Mouse (Mus musculus) MEL (cell line): ENCODE results near the gene Sgpp1. TPM values are rescaled to one million over a fixed set of nuclear protein-coding genes. Genes with fewer than 3 reads are reported as not detected.

Source experiments
- DNase-seq: peaks from one replicate; pipeline ENCODE4 v3.0.0; 2011; ENCODE audit warnings: low read depth, low spot score
- H3K27ac ChIP-seq: 2 replicates; pipeline ENCODE4 v1.5.1; 2012; ENCODE audit warnings: low read depth, mild to moderate bottlenecking, control low read depth, low read length, moderate library complexity; ENCODE audit not compliant: control insufficient read depth
- H3K27me3 ChIP-seq, 2 experiments: fragments of 150-350 bp in 1 of 2; sonication (generic) in 1 of 2; 2 replicates each; pipeline ENCODE4 v1.6.1; 2012; ENCODE audit warnings: low read length in 2 of 2, mild to moderate bottlenecking in 2 of 2, improper control_type of control experiment in 1 of 2, moderate library complexity in 1 of 2; ENCODE audit not compliant: insufficient read depth in 2 of 2, control insufficient read depth in 1 of 2
- H3K36me3 ChIP-seq, 2 experiments: 2 replicates each; pipeline ENCODE4 v1.6.1; 2012 to 2014; ENCODE audit warnings: low read length in 2 of 2, improper control_type of control experiment in 1 of 2, inconsistent platforms in 1 of 2, mild to moderate bottlenecking in 1 of 2; ENCODE audit not compliant: insufficient read depth in 2 of 2, control insufficient read depth in 1 of 2
- H3K4me1 ChIP-seq, 2 experiments: fragments of 150-350 bp in 1 of 2; sonication (generic) in 1 of 2; 2 replicates each; pipeline ENCODE4 v1.6.1; 2012; ENCODE audit warnings: low read length in 2 of 2, improper control_type of control experiment in 1 of 2, mild to moderate bottlenecking in 1 of 2; ENCODE audit not compliant: insufficient read depth in 2 of 2, control insufficient read depth in 1 of 2
- H3K4me3 ChIP-seq, 2 experiments: fragments of 150-350 bp in 1 of 2; sonication (generic) in 1 of 2; 2 replicates each; pipeline ENCODE4 v1.5.1; 2012; ENCODE audit warnings: low read depth in 2 of 2, low read length in 2 of 2, mild to moderate bottlenecking in 2 of 2, moderate library complexity in 2 of 2, control low read depth in 1 of 2, improper control_type of control experiment in 1 of 2; ENCODE audit not compliant: control insufficient read depth in 1 of 2, insufficient read depth in 1 of 2
- H3K79me2 ChIP-seq: 2 replicates; pipeline ENCODE4 v1.6.1; 2012; ENCODE audit warnings: mild to moderate bottlenecking, low read length, moderate library complexity; ENCODE audit not compliant: control insufficient read depth, poor library complexity, insufficient read depth
- H3K9ac ChIP-seq: 2 replicates; pipeline ENCODE4 v1.6.1; 2012; ENCODE audit warnings: low read depth, mild to moderate bottlenecking, control low read depth, low read length, moderate library complexity; ENCODE audit not compliant: control insufficient read depth, poor library complexity, severe bottlenecking
- H3K9me3 ChIP-seq: fragments of 150-350 bp; sonication (generic); replicated peaks from 2 replicates; pipeline ENCODE4 v1.6.1; 2012; ENCODE audit warnings: mild to moderate bottlenecking, low read length, improper control_type of control experiment, moderate library complexity; ENCODE audit not compliant: insufficient read depth
- BHLHE40 ChIP-seq: IDR thresholded peaks from 2 replicates; pipeline ENCODE4 v1.6.1; 2012; ENCODE audit warnings: low read depth, mild to moderate bottlenecking, inconsistent platforms, low read length, improper control_type of control experiment, borderline replicate concordance
- CTCF ChIP-seq, 3 experiments: IDR thresholded peaks in 2 of 3; conservative IDR thresholded peaks in 1 of 3; 2 replicates each; pipeline ENCODE4 v1.5.1; 2011 to 2012; ENCODE audit warnings: low read length in 3 of 3, low read depth in 2 of 3, mild to moderate bottlenecking in 2 of 3, improper control_type of control experiment in 1 of 3, inconsistent platforms in 1 of 3, mixed read lengths in 1 of 3, moderate library complexity in 1 of 3; ENCODE audit not compliant: control insufficient read depth in 1 of 3, insufficient read depth in 1 of 3, poor library complexity in 1 of 3, severe bottlenecking in 1 of 3
- EP300 ChIP-seq, 2 experiments: IDR thresholded peaks; 2 replicates each; pipeline ENCODE4 v1.6.1; 2011; ENCODE audit warnings: improper control_type of control experiment in 2 of 2, low read length in 2 of 2, low read depth in 1 of 2, mild to moderate bottlenecking in 1 of 2
- GABPA ChIP-seq: IDR thresholded peaks from 2 replicates; pipeline ENCODE4 v1.6.1; 2012; ENCODE audit warnings: low read depth, mild to moderate bottlenecking, inconsistent platforms, low read length, improper control_type of control experiment, moderate library complexity
- KAT2A ChIP-seq: conservative IDR thresholded peaks from 2 replicates; pipeline ENCODE4 v1.6.1; 2012; ENCODE audit warnings: low read depth, low read length, improper control_type of control experiment, inconsistent platforms
- MAFK ChIP-seq: IDR thresholded peaks from 2 replicates; pipeline ENCODE4 v1.6.1; 2011; ENCODE audit warnings: low read depth, mild to moderate bottlenecking, low read length, improper control_type of control experiment, borderline replicate concordance
- MAX ChIP-seq: IDR thresholded peaks from 2 replicates; pipeline ENCODE4 v1.6.1; 2011; ENCODE audit warnings: low read length, improper control_type of control experiment
- MAZ ChIP-seq: IDR thresholded peaks from 2 replicates; pipeline ENCODE4 v1.6.1; 2012; ENCODE audit warnings: low read depth, mild to moderate bottlenecking, inconsistent platforms, low read length, improper control_type of control experiment
- POLR2A ChIP-seq, 2 experiments: IDR thresholded peaks; 2 replicates each; pipeline ENCODE4 v1.6.1; 2011 to 2012; ENCODE audit warnings: low read length in 2 of 2, mild to moderate bottlenecking in 2 of 2, control low read depth in 1 of 2, improper control_type of control experiment in 1 of 2, low read depth in 1 of 2, moderate library complexity in 1 of 2; ENCODE audit not compliant: control insufficient read depth in 1 of 2, insufficient read depth in 1 of 2, poor library complexity in 1 of 2
- RCOR1 ChIP-seq: IDR thresholded peaks from 2 replicates; pipeline ENCODE4 v1.6.1; 2012; ENCODE audit warnings: low read depth, mild to moderate bottlenecking, inconsistent platforms, low read length, improper control_type of control experiment
- SIN3A ChIP-seq: IDR thresholded peaks from 2 replicates; pipeline ENCODE4 v1.6.1; 2012; ENCODE audit warnings: low read length, improper control_type of control experiment, inconsistent platforms
- TBP ChIP-seq: IDR thresholded peaks from 2 replicates; pipeline ENCODE4 v1.8.0; 2011; ENCODE audit warnings: low read depth, low read length, improper control_type of control experiment
- TCF12 ChIP-seq: IDR thresholded peaks from 2 replicates; pipeline ENCODE4 v1.6.1; 2014; ENCODE audit warnings: low read depth, mild to moderate bottlenecking, inconsistent platforms, low read length, improper control_type of control experiment, moderate library complexity
- UBTF ChIP-seq: IDR thresholded peaks from 2 replicates; pipeline ENCODE4 v1.6.1; 2012; ENCODE audit warnings: low read depth, mild to moderate bottlenecking, inconsistent platforms, low read length, improper control_type of control experiment, moderate library complexity, borderline replicate concordance; ENCODE audit not compliant: insufficient read depth
- USF1 ChIP-seq: IDR thresholded peaks from 2 replicates; pipeline ENCODE4 v1.6.1; 2014; ENCODE audit warnings: low read depth, mild to moderate bottlenecking, inconsistent platforms, low read length, improper control_type of control experiment, moderate library complexity
- USF2 ChIP-seq, 2 experiments: IDR thresholded peaks; 2 replicates each; pipeline ENCODE4 v1.6.1; 2011 to 2012; ENCODE audit warnings: improper control_type of control experiment in 2 of 2, low read length in 2 of 2, borderline replicate concordance in 1 of 2, inconsistent platforms in 1 of 2, low read depth in 1 of 2, mild to moderate bottlenecking in 1 of 2; ENCODE audit not compliant: insufficient read depth in 1 of 2
- ZKSCAN1 ChIP-seq: IDR thresholded peaks from 2 replicates; pipeline ENCODE4 v1.6.1; 2012; ENCODE audit warnings: low read depth, mild to moderate bottlenecking, inconsistent platforms, low read length, improper control_type of control experiment, moderate library complexity
- polyA plus RNA-seq, 2 experiments: library from polyadenylated mRNA; stranded (reverse) in 1 of 2; unstranded in 1 of 2; fragments of >175 nt in 1 of 2; fragments of >200 nt in 1 of 2; gene quantifications; 2 replicates each; pipeline versions ENCODE4 v1.2.1 to v1.2.4; 2012; ENCODE audit warnings: low replicate concordance in 2 of 2, low read depth in 1 of 2; ENCODE audit not compliant: insufficient read length in 2 of 2, insufficient read depth in 1 of 2, missing spikeins in 1 of 2
- total RNA-seq: library from RNA; depleted of rRNA; stranded (reverse); fragments of 300-350 nt; gene quantifications from 2 replicates; pipeline ENCODE4 v1.2.3, GENCODE M21; 2012

The Sgpp1 gene
- total and polyA plus RNA-seq, 3 experiments, result 22.7 to 28.8 TPM; not detected in 1

GRCm38 (mm10) chr12:75669258-75670106 lies 66.0 kb downstream of the Sgpp1 start, which contains the start of gene Wdr89 (continued):
- TF ChIP-seq MAX (peak; percentile 79), POLR2A (IDR thresholded peaks at IDR 0.05; ENCODE audit: control insufficient read depth in 1 of 2, insufficient read depth in 1 of 2, low read depth in 1 of 2, low read length in 2 of 2, poor library complexity in 1 of 2) (peak; percentile 90 to 95), GABPA (no peak), ZKSCAN1 (no peak), BHLHE40 (peak; percentile 12; the same call in 1 of the 2 replicates), SIN3A (peak; percentile 94), TCF12 (peak; percentile 58), KAT2A (peak; percentile 76), TBP (peak; percentile 85), USF1 (peak; percentile 68), UBTF (0 out of 2 replicates have a peak, but pooled peaks have one; percentile 64), CTCF (IDR thresholded peaks at IDR 0.05 in 2 of 3, conservative IDR thresholded peaks at IDR 0.05 in 1 of 3; ENCODE audit: control insufficient read depth in 1 of 3, insufficient read depth in 1 of 3, low read depth in 2 of 3, low read length in 3 of 3, poor library complexity in 1 of 3, severe bottlenecking in 1 of 3) (peak in 1 of 3 experiments; percentile 29; a peak in 1 of 6 replicates), EP300 (IDR thresholded peaks at IDR 0.05; ENCODE audit: low read depth in 1 of 2, low read length in 2 of 2) (peak in 1 of 2 experiments; percentile 30; a peak in 1 of 4 replicates), RCOR1 (no peak)

GRCm38 (mm10) chr12:75668916-75669257 lies 66.6 kb downstream of the Sgpp1 start:
- Histone ChIP-seq H3K9ac (peak overlapping the region; percentile 89), H3K4me3 (peak overlapping the region; percentile 56 to 77), H3K9me3 (no peaks in the 10 kb centered on the region), H3K27me3 (no peaks in the 10 kb centered on the region), H3K4me1 (peaks cover 0 to 12% of the 10 kb centered on the region in 2 experiments; a peak in 2 of 4 replicates), H3K79me2 (peaks cover 26% of the 10 kb centered on the region), H3K27ac (peak overlapping the region; percentile 43), H3K36me3 (peaks cover 0 to 21% of the 10 kb centered on the region in 2 experiments; a peak in 2 of 4 replicates)
- 0 out of 2 replicates have a peak, but pooled peaks have one; percentile 57 for TF ChIP-seq MAZ
- TF ChIP-seq USF2 (IDR thresholded peaks at IDR 0.05; ENCODE audit: borderline replicate concordance in 1 of 2, insufficient read depth in 1 of 2, low read depth in 1 of 2, low read length in 2 of 2), result no peak
- TF ChIP-seq SIN3A, result peak; percentile 53
- no peak for TF ChIP-seq MAFK
- DNase-seq, result peak; percentile 76
